Mouse (Mus musculus): Measurements from ENCODE around the gene Batf. TPM values are rescaled to one million over a fixed set of nuclear protein-coding genes. Genes with fewer than 3 reads are reported as not detected.
"Not testable (repeated sequence)": the region's sequence is repeated elsewhere in the genome, so short reads cannot be mapped to it uniquely, and the experiment has no call there.

Batf gene
- polyA plus RNA-seq, 1 experiment from 2014 or later = 0.66 TPM

- 83% methylated on average over 6 of the region's 6 CpGs for WGBS
Measured at GRCm38 (mm10) chr12:85687846-85688245, 1.4 kb downstream of the Batf start.

DNA sequence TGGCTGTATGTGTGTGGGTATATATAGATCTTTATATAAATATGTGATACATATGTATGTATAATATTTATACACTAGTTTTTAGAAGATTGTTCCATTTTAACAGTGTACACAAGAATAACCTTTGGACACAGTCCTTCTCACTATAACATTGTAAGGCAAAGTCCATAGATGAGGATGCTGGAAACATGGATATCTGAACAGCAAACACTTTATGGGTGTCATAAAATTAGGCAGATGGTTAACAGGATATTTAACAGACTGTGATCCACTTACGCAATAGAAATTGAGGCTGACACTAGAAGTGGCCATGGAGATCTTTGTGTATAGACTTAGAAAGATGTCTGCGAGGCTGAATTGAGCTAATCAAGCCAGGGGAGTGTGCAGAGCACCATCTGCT lies 9.3 kb downstream of the Batf start:
- 85% methylated on average over 2 of the region's 2 CpGs for WGBS
- H3K4me1 ChIP-seq = no peaks in the 10 kb centered on the region; the same call in 1 of the 2 replicates
- ATAC-seq (replicated peaks) = no peak

More at GRCm38 (mm10) chr12:85687846-85688245, 1.4 kb downstream of the Batf start:
- no peaks in the 10 kb centered on the region for H3K9me3 ChIP-seq
- no peak overlapping the region for H3K27ac ChIP-seq (replicated peaks)
- ATAC-seq (replicated peaks) = no peak
- H3K27me3 ChIP-seq = no peaks in the 10 kb centered on the region
- no peaks in the 10 kb centered on the region for H3K4me1 ChIP-seq
- no peak overlapping the region for H3K4me3 ChIP-seq
- no peaks in the 10 kb centered on the region for H3K36me3 ChIP-seq
- no peak overlapping the region for H3K9ac ChIP-seq (replicated peaks)
- H3K4me2 ChIP-seq (replicated peaks) = no peak overlapping the region

DNA sequence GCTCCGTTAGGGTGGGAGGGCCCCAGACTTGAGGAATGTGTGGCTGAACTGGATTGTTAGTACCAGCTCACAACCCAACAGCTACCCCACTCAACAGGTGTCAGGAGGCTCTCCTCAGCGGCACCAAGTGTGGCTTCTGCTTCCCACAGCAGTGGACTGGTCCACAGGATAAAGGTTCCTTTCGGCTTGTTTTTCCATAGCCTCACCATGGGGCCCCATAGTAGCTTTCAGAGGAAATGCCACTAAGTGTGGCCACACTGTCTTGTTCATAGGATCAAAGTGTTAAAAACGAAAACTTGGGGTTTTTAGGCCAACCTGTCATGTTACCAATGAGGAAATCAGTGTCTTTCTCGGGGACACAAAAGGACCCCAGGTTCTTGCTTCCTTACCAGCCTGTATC lies 10.0 kb downstream of the Batf start:
- no peaks in the 10 kb centered on the region for H3K36me3 ChIP-seq
- no peak overlapping the region for H3K27ac ChIP-seq (replicated peaks)
- no peaks in the 10 kb centered on the region for H3K9me3 ChIP-seq
- WGBS = 82% methylated on average over 5 of the region's 5 CpGs
- no peak overlapping the region for H3K9ac ChIP-seq (replicated peaks)
- H3K27me3 ChIP-seq = no peaks in the 10 kb centered on the region
- ATAC-seq (replicated peaks) = no peak
- H3K4me2 ChIP-seq (replicated peaks) = no peak overlapping the region
- H3K4me3 ChIP-seq = no peak overlapping the region
- H3K4me1 ChIP-seq = no peaks in the 10 kb centered on the region; the same call in 1 of the 2 replicates

More for the DNA sequence above, 9.3 kb downstream of the Batf start:
- Histone ChIP-seq H3K27me3 (no peaks in the 10 kb centered on the region), H3K36me3 (no peaks in the 10 kb centered on the region), H3K4me3 (no peak overlapping the region), H3K27ac (replicated peaks) (no peak overlapping the region), H3K9me3 (no peaks in the 10 kb centered on the region), H3K9ac (replicated peaks) (no peak overlapping the region), H3K4me2 (replicated peaks) (no peak overlapping the region)

DNA sequence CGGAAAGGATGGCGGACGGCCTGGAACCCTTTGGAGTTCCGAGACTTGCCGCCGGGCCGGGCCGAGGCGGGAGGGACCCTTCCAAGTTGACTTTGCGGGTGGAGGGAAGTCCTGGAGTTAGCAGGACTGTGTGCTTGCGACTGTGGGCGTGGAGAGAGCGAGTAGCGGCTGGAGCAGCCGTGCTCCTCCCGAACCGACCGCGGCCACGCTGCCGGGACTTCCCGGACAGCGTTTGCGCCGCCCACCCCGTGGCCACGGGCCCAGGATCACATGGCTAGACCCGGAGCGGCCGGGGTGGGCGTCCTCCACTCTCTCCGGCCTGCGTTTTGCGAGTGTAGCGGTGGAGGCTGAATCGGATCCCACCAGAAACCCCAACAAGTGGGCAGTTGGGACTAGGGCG lies 11.7 kb downstream of the Batf start:
- H3K9me3 ChIP-seq; H3K36me3 ChIP-seq; H3K27ac ChIP-seq (replicated peaks); H3K4me3 ChIP-seq; H3K4me1 ChIP-seq; H3K27me3 ChIP-seq; H3K9ac ChIP-seq (replicated peaks): not testable (repeated sequence)
- peak; percentile 86 for ATAC-seq (replicated peaks)
- 36% methylated on average over 14 of the region's 37 CpGs for WGBS
- H3K4me2 ChIP-seq (replicated peaks) = peak overlapping the region; percentile 15; the same call in 1 of the 2 replicates

GRCm38 (mm10) chr12:85700191-85700841 lies 13.8 kb downstream of the Batf start:
- WGBS = 49% methylated on average over 6 of the region's 6 CpGs
- Histone ChIP-seq H3K27ac (replicated peaks) (no peak overlapping the region), H3K9ac (replicated peaks) (no peak overlapping the region), H3K4me3 (no peak overlapping the region), H3K4me1 (peaks cover 2% of the 10 kb centered on the region; the same call in 1 of the 2 replicates), H3K9me3 (no peaks in the 10 kb centered on the region), H3K27me3 (no peaks in the 10 kb centered on the region), H3K36me3 (no peaks in the 10 kb centered on the region), H3K4me2 (replicated peaks) (no peak overlapping the region)
- ATAC-seq (replicated peaks) = no peak

DNA sequence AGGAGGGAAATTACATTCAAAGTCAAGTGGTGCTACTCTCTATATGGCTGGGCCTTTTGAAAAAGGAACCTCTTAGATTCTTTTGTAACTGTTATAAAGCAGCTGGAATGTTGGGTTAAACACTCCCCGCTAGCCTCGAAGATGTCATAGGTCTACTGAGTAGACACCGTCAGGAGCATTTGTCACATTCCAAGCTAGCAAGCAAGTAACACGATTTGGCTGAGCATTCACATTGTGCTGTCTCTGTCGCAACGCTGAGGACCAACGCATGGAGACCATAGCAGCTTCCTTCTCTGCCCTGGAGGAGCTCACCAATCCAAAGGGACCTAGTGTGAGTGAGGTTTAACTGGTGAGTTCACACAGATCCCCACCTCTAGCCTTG lies 14.4 kb downstream of the Batf start:
- no peaks in the 10 kb centered on the region for H3K27me3 ChIP-seq
- H3K9ac ChIP-seq (replicated peaks) = no peak overlapping the region
- no peak overlapping the region for H3K4me3 ChIP-seq
- WGBS = 72% methylated on average over 7 of the region's 7 CpGs
- H3K9me3 ChIP-seq = no peaks in the 10 kb centered on the region
- H3K4me1 ChIP-seq = peaks cover 7% of the 10 kb centered on the region; the same call in 1 of the 2 replicates
- H3K36me3 ChIP-seq = no peaks in the 10 kb centered on the region
- no peak for ATAC-seq (replicated peaks)
- no peak overlapping the region for H3K27ac ChIP-seq (replicated peaks)
- no peak overlapping the region for H3K4me2 ChIP-seq (replicated peaks)

DNA sequence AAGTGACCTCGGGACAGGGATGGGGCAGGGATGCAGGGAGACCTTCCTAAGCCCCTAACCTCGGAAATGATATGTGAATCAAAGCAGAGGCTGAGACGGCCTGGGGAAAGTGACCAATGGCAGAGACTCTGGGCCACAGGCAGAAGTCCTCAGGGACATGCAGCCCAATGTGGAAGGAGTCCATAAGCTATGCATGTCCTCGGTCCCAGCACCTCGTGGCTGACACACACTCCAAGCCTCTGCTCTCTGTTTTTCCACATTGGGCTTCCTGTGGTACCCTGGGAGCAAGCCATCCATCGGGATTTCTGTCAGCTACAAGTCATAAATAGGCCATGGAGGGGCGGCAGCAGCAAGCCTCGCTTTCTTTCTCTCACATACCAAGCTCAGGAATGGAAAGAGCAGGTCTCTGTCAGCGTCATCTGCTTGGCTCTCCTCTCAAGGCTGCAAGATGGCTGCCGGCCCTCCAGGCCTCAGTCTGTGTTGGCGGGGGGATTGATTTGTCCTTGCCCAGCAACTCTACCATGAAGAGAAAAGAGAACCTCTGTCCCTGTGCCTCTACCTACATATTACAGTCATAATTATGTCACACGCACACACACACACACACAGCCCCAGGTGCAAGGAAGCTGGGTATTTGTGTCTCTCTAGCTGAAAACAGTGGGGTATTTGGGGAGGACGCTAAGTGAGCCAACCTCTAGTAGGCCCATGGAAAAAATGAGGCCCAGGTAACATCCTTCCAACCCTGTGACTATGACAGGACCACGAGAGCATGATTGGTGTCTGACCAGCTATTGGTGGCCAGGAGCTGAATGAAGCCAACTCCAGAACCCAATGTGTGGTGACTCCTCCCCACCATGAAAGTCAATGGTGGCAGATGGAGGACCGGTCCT lies 15.9 kb downstream of the Batf start:
- Histone ChIP-seq H3K4me3 (no peak overlapping the region), H3K36me3 (no peaks in the 10 kb centered on the region), H3K9me3 (no peaks in the 10 kb centered on the region), H3K27me3 (no peaks in the 10 kb centered on the region), H3K27ac (replicated peaks) (no peak overlapping the region), H3K4me1 (peaks cover 9% of the 10 kb centered on the region; the same call in 1 of the 2 replicates), H3K9ac (replicated peaks) (no peak overlapping the region), H3K4me2 (replicated peaks) (no peak overlapping the region)
- no peak for ATAC-seq (replicated peaks)
- 83% methylated on average over 15 of the region's 15 CpGs for WGBS

DNA sequence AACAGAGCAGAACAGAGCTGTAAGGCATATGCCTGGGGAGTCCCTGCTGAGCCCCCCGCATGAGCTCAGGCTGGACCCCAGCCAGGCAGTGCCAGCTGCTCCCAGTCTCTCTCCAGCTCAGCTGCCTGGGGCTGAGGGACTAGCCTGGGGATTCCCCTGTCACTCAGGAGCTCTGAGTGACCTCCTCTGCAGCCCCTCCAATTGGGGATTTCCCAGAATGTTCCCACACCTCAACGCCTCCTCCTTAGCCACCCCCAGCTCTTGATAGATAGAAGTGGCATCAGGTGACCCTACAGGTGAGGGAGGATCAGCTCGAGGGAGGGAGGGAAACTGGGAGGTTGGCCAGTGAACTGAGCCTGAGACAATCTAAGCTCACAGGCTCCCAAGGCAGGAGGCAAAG lies 17.0 kb downstream of the Batf start:
- no peaks in the 10 kb centered on the region for H3K27me3 ChIP-seq
- H3K9me3 ChIP-seq = no peaks in the 10 kb centered on the region
- no peak overlapping the region for H3K4me2 ChIP-seq (replicated peaks)
- H3K9ac ChIP-seq (replicated peaks) = no peak overlapping the region
- 69% methylated on average over 3 of the region's 3 CpGs for WGBS
- no peak overlapping the region for H3K4me3 ChIP-seq
- ATAC-seq (replicated peaks) = no peak
- H3K4me1 ChIP-seq = peaks cover 9% of the 10 kb centered on the region; the same call in 1 of the 2 replicates
- no peaks in the 10 kb centered on the region for H3K36me3 ChIP-seq
- H3K27ac ChIP-seq (replicated peaks) = no peak overlapping the region

GRCm38 (mm10) chr12:85704566-85704965 lies 18.1 kb downstream of the Batf start:
- no peak overlapping the region for H3K9ac ChIP-seq (replicated peaks)
- H3K4me3 ChIP-seq = no peak overlapping the region
- no peak for ATAC-seq (replicated peaks)
- 62% methylated on average over 7 of the region's 7 CpGs for WGBS
- H3K36me3 ChIP-seq = no peaks in the 10 kb centered on the region
- peaks cover 9% of the 10 kb centered on the region; the same call in 1 of the 2 replicates for H3K4me1 ChIP-seq
- H3K27me3 ChIP-seq = no peaks in the 10 kb centered on the region
- H3K9me3 ChIP-seq = no peaks in the 10 kb centered on the region
- no peak overlapping the region for H3K4me2 ChIP-seq (replicated peaks)
- no peak overlapping the region for H3K27ac ChIP-seq (replicated peaks)

DNA sequence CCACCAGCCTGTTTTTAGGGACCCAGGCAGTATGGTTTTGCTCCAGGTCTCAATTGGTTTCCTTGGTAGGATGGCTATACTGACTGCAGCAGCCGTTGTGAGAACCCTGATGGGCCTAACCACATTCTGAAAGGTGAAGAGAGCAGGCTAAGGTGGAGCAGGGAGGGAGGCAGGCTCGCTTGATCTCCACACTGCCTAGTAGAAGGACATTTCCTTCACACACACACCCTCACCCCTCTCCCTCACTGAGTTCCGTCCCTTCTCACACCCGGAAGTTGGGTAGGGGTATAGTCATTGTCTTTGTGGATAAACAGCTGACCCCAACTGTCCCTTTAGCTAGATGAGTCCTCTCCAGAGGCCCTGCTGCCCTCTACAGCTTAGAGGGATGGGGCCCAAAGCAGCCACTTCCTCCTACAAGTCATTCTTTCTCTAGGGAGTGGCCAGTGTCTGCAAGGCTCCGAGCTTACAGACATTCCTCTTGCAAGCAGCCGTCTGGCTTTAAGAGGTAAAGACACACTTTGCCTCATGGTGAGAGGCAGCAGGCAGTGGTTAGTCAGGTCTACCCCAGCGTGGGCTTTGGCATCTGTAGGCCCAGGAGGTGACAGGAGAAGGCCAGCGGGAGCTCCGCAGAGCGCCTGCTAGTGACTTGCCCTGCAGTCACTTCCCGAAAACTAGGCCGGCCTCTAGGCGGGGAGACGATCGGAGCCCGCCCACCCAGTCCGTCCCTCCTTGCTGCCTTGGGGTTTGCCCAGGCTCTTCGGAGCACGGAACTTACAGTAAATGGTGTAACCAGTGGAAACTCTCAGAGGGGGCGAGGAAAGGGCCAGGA lies 18.7 kb downstream of the Batf start:
- WGBS = 14% methylated on average over 20 of the region's 20 CpGs
- H3K9ac ChIP-seq (replicated peaks) = peak overlapping the region; percentile 36; the same call in 1 of the 2 replicates
- ATAC-seq (replicated peaks) = no peak
- H3K27ac ChIP-seq (replicated peaks) = no peak overlapping the region
- H3K4me3 ChIP-seq = peak overlapping the region; percentile 24
- peak overlapping the region; percentile 41 for H3K4me2 ChIP-seq (replicated peaks)
- H3K27me3 ChIP-seq = no peaks in the 10 kb centered on the region
- H3K9me3 ChIP-seq = no peaks in the 10 kb centered on the region
- H3K36me3 ChIP-seq = no peaks in the 10 kb centered on the region
- peaks cover 9% of the 10 kb centered on the region; the same call in 1 of the 2 replicates for H3K4me1 ChIP-seq

- Histone ChIP-seq H3K36me3 (no peaks in the 10 kb centered on the region), H3K4me1 (peaks cover 9% of the 10 kb centered on the region; the same call in 1 of the 2 replicates), H3K9ac (replicated peaks) (peak overlapping the region; percentile 36; the same call in 1 of the 2 replicates), H3K9me3 (no peaks in the 10 kb centered on the region), H3K27ac (replicated peaks) (no peak overlapping the region), H3K4me2 (replicated peaks) (peak overlapping the region; percentile 41), H3K27me3 (no peaks in the 10 kb centered on the region), H3K4me3 (peak overlapping the region; percentile 24)
- WGBS = 20% methylated on average over 17 of the region's 17 CpGs
- no peak for ATAC-seq (replicated peaks)
Measured at GRCm38 (mm10) chr12:85705831-85706530, 19.5 kb downstream of the Batf start.

Data from forebrain, embryonic 15.5 days (tissue).